Mouse (Mus musculus) spleen, postnatal 4 days (tissue): Measurements from ENCODE around the gene Gm49601.

Source experiments
- DNase-seq, 2 experiments: peaks; one replicate each; pipeline ENCODE4 v3.0.0; 2022; ENCODE audit warnings: low spot score in 2 of 2

Gene Gm49601

DNA sequence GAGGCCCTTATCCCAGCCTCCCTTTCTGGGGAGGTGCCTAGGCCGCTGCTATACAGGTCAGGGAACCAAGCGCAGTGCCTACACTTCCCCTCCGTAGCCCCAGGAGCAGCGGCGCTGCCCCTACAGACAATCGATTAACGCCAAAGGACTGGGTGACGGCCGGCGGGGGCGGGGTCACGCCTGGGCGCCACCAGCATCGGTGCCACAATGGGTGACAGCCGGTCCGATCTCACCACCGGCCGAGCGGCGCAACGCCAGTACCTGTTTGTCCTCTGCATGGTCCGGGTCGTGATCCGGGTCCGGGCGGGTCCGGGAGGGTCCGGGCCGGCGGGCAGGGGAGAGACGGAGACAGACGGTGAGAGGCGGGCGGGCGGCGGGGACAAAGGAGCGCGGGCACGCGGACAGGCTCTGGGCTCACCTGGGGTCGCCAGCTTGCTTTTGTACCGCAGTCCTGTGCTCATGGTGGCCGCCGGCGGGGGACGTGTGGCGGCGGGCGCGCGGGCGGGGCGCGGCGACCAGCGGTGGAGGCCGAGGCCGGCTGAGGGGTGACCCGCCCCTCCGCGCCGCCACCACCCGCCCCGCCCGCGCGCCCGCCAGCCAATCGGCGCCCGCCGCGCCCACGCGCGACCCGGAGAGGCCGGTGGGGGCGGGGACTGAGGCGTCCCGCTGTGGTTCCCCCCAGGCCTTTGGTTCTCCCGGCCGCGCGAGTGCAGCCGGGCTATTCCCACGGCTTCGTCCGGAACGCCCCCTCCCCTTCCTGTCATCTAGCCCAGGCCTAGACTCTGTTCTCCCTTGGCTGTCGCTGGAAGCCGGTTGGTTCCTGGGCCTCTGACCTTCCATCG is 3.4 kb upstream of the Gm49601 start, which contains the start of gene Sept5:
Gene Sept5, minus strand, starts transcription at position 565 of the 842 bp plus-strand sequence.
- peak; percentile 43 to 70 for DNase-seq

DNA sequence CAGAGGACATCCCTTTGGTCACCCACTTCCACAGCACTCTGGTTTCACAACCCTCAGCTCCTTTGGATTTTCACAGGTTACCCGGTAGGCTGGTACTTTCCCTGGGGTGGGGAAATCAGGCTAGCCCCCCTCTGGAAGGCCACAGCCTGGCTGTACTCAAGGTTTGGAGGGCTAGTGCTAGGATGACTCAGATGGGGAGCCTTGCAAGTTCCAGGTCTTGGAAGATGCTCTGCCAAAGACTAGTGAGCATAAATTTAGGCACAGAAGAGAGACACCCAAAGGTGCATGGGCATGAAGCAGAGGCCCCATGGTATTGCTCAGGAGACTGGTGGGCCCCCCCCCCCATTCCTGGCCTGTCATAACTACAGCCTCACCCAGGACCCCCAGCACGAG is 2.7 kb upstream of the Gm49601 start:
- no peak for DNase-seq

DNA sequence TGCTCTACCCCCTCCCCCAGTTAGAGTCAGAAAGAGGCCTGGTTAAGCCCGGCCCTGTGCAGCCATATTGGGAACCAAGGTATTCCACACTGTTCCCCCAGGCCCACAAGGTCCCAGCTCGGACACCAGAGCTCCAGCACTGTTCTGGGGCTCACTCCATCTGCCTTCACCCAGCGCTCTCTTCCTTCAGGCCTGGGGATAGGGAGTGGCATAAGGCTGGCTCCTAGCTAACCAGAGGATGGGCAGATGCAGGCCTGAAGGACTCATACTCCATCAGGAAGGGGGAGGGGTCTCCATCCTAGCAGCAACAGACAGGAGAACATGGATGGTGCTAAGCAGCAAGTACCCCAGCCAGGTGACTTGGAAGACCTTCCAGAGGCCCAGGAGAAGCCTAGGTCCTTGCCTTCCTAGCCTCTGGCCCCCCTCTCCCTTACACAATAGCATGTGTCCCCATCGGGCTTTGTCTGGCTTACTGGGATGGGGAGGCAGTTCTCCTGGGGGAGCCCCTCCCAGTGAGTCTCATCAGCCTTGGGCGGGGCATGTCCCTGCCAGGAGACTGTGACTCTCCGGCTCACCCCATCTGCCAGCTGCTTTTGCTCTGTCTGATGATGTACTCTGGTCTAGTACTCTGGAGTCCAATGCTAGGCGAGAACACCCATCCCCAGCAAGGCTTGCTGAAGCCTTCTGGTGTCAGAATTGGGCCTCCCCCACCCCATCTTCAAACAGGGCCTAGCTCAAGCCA is 2.1 kb upstream of the Gm49601 start:
- no peak for DNase-seq

DNA sequence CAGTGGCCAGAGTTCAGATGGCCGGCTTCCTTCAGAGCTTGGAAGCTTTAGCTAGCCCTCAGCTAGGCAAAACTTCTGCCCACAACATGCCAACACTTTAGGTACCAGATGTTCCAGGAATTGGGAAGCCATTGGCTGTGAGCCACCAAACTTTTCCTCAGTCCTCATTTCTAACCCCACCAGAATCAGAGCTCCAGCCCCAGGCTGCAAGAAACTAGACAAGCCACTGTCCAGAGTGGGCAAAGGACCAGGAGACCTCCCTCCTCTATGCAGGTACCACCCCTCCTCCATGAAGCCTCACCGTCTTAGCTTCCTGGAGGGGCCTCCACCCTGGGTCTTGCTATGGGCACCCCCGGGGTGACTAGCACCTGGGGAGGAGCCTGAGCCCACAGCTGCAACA is 936 bp upstream of the Gm49601 start:
- DNase-seq, result no peak

DNA sequence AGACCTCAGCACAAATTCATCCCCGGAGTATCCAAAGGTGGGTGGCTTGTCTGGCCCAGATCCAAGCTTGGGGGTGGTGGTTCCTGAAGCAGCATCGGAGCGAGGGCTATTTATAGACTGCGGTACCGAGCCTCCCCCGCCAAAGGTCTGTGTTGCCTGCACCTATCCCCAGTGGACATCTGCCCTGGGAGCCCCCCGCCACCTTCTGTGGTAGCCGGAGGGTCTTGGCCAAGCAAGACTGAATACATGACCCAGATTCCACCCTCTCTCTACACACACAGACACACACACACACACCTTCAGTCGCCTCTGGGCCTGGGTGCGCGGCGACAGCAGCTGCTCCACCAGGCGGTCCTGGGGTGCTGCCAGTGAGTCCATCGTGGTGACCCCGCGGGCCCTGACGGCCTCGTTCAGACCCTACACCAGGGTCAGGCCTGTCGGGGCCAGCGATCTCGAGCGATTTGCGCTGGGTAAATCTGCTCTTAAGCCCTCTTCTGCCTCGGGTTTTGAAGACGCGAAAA is 376 bp downstream of the Gm49601 start:
- peak in 1 of 2 experiments; percentile 68 for DNase-seq

DNA sequence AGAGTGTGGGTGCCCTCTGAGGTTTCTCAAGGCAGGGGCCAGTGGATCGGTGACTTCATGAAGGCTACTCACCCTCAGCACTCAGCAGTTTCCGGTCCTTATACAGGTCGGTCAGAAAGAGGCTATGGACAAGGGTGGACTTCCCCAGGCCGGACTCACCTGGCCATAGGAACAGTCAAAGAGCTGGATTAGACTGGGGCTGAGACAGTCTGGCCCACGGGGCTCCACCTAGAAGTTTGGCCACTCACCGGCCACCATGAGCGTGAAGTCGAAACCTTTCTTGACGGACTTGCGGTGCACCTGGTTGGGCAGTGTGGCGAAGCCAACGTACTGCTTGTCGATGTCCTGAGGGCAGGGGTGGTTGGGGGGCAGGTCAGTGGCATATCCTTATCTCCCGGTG is 1.1 kb downstream of the Gm49601 start:
- DNase-seq, result no peak

DNA sequence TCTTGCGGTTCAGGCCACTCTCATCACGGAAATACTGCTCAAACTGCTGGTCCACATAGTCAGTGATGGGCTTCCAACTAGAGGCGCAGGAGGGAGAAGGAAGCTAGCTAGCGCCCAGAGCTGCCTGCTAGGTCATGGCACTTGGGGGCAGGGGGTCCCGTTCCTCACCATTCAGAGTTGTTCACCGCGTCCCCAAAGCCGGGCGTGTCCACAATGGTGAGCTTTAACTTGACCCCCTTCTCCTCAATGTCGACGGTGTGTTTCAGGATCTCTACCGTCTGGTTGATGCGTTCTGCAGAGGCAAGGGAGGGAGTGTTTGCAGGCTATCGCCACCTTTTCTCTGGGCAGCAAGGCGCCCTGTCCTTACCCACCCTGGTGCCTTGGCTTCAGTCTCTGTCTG is 1.6 kb downstream of the Gm49601 start:
- DNase-seq, result no peak

DNA sequence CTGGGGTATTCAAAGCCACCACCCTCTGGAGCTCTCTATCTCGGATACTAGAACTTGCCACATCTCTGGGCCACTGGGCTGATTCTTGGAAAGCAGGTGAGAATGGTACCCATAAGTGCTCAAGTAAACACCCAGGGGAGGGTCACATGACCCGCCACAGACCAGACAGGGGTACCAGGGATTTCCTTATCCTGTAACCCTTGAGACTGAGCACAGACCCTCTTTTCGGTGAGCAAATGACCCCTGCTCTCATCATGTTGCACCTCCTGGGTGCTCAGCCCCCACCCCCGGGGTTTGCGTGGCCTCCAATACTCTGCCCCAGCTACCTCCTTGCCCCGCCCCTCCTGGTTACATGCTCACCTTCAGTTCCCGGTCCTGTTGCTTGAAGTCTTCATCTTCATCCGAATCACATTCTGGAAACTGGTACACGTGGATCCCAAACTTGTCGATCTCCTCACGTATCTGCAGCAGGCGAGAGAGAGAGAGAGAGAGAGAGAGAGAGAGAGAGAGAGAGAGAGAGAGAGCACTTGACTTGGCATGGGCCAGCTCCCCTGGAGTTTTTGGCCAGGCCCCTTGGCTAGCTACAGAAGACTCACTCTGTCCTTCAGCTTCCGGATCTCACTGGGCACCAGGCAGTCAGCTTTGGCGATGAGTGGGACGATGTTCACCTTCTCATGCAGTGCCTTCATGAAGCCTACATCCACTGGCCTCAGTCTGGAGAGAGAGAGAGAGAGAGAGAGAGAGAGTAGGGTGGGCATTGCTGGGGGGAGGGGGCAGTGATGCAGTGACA is 2.3 kb downstream of the Gm49601 start:
- DNase-seq, result no peak

DNA sequence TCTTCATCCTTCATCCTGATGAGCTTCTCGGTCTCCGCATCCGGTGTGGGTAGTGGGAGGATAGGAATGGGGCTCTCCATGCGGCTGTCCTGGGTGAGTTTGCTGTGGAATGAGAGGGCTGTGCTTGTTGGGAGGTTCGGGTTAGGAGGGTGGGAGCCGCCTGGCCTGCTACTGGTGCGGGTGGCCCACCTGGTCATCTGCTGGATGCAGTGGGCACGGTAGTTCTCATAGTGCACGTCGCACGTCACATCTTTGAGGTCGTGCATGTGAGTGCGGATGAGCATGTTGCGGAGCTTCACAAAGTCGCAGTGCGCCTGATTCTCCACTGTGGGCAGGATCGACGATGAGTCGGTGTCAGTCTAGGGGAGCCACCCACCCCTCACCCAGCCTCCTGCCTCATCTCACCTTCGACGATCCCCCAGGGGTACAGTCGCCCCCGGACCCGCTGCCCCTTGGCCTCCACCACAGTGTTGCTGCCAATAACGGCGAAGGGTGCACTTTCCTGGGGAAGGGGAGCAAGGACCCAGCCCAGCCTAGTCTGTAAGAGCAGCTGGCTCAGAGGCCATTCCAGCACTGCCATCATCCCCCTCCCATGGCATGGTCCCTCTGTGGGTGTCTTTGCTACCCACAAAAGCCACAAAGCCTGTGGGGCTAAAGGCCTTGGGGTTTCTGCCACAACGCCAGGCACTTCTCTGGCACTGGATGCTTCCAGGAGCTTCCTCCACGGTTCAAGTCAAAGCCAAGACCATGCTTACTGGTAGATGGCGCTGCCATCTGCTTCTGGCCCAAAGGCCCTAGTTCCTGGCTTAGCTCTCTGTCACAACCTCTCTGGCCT is 3.1 kb downstream of the Gm49601 start:
- no peak for DNase-seq

DNA sequence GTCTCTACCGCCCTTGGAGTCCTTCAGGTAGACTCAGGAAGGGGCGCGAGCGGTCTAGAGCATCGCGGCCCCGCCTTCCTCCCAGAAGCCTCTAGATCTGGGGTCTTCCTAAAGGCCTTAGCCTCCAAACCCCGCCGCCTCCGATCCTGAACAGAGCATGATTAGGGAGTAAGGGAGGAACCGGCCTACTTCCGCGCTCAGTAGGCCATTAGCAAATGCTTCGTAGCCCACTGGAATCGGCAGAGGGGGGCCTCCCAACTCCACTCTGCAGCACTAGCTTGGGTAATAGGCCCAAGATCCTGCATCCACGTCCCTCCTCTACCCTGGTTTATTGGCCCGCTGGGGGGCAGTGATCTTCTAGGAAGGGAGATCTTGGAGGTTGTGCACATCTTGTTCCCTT is 4.2 kb downstream of the Gm49601 start, which contains the start of gene Gp1bb:
Gene Gp1bb, minus strand, starts transcription at position 385 of the 400 bp plus-strand sequence.
- no peak for DNase-seq

DNA sequence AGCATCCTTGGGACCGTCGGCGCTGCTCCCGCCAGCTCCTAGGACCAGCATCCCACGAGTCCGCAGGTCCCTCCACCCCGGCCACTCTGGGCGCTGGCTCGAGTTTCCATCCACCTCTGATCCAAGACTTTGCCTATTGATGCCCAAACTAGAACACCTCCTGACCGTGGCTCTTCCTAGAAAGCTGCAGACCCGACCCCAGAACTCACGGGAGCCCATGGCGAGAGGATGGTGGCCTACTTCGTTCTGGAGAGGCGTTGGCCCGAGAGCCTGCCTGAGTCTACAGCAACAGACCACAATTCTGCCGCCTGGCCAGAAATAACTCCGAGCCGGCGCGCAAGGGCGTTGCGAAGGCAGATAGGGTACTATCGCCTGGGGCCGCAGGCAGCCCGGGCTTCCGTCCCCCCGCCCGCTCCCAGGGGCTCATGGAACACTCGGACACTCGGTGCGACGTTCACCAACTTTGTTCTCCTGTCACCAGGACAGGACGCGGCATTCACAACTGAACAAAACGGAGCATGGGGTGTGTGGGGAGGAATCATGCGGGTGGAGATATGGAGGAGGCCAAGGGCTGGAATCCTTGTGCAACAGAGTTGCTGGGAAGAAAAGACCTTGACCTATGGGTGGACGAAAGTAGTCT is 4.7 kb downstream of the Gm49601 start:
- DNase-seq, result no peak

DNA sequence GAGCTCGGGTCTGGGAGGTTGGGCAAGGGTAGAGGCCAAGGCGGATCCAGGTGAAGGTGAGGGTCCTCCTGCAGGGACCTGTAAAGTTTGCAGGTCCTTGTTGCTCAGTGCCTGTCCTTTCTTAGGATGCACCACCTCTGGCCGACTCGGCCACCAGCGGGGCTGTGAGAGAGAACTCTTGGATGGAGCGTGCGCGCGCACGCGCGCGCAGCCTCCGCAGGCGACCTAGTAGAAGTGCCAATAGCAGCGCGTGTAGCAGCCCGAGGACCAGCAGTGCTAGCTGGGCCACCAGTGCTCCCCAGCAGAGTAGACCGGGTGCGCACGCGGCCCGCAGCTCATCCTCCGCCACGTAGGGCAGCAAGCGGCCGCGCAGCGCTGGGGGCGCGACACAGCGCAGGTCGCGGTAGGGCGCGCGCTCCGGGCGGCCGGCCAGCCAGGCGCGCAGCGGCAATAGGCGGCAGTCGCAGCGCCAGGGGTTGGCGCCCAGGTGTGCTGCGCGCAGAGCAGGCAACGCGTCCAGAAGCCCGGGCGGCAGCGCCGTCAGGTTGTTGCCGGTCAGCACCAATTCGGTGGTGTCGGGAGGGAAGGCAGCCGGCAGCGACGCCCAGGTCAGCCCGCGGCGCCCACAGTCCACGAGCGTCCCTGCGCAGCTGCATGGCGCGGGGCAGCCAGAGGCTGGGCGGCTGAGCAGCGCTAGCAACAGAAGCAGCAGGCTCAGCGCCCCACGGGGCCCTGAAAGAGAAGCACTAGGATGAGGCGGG is 5.4 kb downstream of the Gm49601 start:
- no peak for DNase-seq

DNA sequence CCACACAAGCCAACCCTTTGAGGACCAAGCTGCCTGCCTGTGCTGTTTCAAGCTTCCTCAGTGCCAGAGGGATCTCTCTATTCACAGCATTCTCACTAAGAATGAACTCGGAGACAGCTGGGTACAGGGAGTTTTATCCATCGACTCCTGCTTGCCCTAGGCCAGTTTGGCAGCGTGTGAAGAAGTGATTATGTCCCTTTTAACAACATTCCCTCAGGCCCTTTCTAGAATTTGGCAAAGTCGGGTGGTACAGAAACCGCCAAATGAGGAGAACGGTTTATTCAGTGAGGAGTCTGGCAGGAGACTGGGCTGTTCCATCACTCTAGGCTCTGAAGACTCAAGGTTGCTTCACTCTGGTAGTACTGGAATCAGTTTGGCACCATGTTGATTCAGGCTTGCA is 6.0 kb downstream of the Gm49601 start:
- DNase-seq, result no peak

DNA sequence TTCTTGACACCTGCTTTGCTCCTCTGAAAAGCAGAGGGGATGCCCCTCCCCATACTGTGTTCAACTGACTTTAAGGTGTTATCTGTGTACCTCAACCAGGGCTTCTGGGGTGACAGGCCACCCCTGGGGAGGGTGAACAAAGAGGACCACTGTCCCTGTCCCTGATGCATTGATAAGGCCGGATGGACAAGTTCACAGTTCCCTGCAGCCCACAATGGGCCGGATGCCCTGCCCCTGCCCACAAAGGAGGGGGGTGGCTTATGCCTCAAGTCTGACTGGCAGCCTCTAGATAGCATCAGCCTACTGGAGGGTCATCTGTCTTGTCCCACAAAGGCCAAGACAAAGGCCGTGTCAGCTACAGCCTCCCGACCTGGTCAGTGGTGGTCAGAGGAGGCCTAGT is 7.1 kb downstream of the Gm49601 start:
- no peak for DNase-seq

DNA sequence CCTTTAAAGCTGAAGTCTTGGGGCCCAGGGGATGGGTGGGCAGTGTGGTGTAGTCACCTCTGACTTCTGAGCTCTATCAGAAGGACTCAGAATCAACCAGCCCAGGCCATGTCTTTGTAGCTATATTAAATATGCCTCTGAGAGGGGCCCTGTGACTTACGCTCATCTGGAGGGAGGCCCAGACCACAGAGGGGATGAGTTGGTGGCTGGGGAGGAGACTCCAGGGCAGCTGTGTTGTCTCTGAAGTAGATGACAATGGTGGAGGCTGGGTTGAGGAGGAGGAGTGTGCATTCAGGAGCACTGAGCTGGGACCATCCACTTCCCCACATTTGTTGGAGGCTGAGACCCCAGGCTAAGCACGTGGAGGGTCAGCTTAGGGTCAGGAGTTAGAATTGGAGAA is 7.9 kb downstream of the Gm49601 start:
- DNase-seq, result no peak

DNA sequence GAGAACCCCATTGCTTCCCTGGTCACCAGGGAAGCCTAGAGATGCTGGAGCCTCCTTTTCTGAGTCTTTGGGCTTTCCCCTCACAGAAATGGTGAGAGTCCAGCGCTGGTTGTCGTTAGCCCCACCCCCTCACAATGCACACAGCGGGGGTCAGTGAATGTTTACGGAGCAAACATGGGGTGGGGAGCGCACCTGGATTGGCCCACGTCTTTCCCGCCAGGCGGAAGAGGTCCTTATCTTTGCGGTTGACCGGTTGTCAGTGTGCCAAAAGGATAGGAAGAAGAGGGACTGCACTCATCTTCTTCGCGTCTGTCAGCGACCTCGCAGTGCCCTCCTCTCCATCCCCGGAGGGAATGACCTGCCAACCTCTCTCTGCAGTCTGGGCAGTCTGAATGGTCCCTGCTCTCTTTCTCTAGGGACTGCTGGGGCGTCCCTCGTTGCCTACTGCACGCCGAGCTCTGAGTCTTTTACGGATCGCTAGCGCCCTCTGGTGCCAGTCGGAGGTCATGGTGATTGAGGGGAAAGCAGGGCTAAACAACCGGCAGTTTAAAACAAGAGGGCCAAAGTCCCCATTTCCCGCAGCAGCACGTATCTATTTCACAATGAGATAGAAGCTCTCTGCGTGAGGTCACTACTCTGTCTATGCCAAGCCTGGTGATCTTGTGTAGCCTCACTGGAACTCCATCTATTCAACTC is 8.7 kb downstream of the Gm49601 start:
- DNase-seq, result peak; percentile 79 to 93

DNA sequence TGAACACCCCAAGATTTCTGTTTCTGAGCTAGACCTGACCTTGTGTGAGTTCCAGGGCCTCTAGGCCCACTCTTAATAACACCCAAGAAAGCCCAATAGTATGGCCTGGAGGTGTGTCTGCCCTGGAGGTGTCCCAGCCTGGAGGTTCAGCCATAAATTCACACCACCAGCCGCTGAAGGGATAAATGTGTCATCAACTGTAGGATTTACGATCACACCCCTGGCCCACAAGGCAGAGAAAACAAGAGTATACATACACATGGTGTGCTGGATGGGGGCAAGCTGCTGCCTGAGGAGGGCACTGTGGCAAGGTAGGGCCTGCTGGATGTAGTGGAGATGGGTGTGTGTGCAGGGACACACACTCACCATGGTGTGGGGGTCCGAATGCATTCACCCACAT is 12.9 kb downstream of the Gm49601 start:
- DNase-seq, result no peak

DNA sequence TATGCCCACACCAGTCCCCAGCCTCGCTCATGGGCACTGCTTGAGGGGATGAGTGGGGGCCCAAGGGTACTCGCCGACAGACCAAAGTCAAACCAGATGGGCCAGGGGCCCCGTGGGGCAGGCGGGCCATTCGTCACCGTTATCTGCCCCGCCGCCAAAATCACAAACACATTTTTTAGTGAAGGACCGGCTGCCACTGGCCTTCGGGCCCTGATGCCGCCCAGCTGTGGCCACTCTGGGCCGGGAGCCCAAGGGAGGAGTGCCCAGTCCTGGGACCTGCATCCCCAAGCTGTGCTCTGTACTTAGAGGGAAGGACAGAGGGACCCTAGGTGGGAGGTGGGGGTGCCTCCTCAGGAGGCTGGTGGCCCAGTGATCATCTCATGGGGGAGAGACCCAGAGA is 14.5 kb downstream of the Gm49601 start:
- DNase-seq, result no peak

DNA sequence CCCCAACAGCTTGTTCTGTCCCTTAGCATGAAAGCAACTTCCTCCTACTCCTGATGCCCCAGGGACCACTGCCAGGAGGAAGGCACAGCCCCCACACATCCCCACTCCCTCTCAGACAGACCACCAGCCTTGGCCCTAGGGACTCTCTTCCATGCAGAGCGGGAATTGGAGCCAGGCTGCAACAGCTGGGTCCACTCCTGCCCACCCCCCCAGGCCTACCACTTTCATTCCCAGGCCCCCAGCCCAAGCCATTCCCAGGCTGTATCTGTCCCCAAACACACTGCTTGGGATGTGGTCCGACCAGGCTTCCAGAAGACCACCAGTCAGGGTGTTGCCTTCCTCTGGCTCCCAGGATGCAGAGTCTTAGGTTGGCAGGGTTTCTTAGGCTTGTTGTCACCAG is 17.1 kb downstream of the Gm49601 start:
- DNase-seq, result no peak
